Mouse (Mus musculus): Measurements from ENCODE around the gene Selplg.

GRCm38 (mm10) chr5:113813608-113814007 lies 18.8 kb downstream of the Selplg start:
- TF ChIP-seq POLR2A (IDR thresholded peaks at IDR 0.05; ENCODE audit: extremely low read depth, insufficient read depth, low read length): no peak
- no peak for TF ChIP-seq CTCF (IDR thresholded peaks at IDR 0.05; ENCODE audit: extremely low read depth, insufficient read depth, low read length)

Measured in cortical plate, adult 2 months (tissue).